Mouse (Mus musculus): Measurements from ENCODE around the gene Wsb2. TPM values are rescaled to one million over a fixed set of nuclear protein-coding genes. Genes with fewer than 3 reads are reported as not detected.

Gene Wsb2
- polyA plus RNA-seq, 1 experiment = 29.6 TPM

- H3K4me1 ChIP-seq = peaks cover 22% of the 10 kb centered on the region
- no peak overlapping the region for H3K4me3 ChIP-seq (replicated peaks)
- H3K36me3 ChIP-seq (replicated peaks; ENCODE audit: low read length) = peaks cover 92% of the 10 kb centered on the region
- TF ChIP-seq FLI1 (IDR thresholded peaks at IDR 0.05; ENCODE audit: low read length) = no peak
- TF ChIP-seq GATA1 (IDR thresholded peaks at IDR 0.05; ENCODE audit: borderline replicate concordance, low read length) = no peak
- no peaks in the 10 kb centered on the region for H3K9me3 ChIP-seq
- H3K27me3 ChIP-seq (replicated peaks) = no peaks in the 10 kb centered on the region
Measured at GRCm38 (mm10) chr5:117381785-117382184, 24.7 kb downstream of the Wsb2 start.

DNA sequence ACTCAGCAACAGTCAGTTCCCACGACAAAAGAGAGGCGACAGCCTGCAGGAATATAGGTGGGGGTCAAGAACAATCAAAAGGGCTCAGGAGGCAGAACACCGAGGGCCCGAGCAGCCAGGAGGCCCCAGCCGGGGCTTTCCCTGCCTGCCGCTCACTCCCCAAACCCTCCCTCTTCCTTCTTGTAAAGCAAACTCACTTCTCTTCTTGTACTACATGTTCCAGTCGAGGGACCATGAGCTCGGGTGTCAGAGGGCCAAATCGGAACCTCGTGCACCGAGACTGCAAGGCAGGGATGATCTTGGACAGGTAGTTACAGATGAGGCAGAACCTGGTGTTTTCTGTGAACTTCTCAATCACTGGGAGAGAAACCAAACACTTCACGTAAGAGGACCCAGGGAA is 26.1 kb downstream of the Wsb2 start:
- Histone ChIP-seq H3K9me3 (no peaks in the 10 kb centered on the region), H3K4me3 (replicated peaks) (no peak overlapping the region), H3K27me3 (replicated peaks) (no peaks in the 10 kb centered on the region), H3K4me1 (peaks cover 36% of the 10 kb centered on the region), H3K36me3 (replicated peaks; ENCODE audit: low read length) (peaks cover 92% of the 10 kb centered on the region)
- TF ChIP-seq FLI1 (IDR thresholded peaks at IDR 0.05; ENCODE audit: low read length) (no peak), GATA1 (IDR thresholded peaks at IDR 0.05; ENCODE audit: borderline replicate concordance, low read length) (no peak)

DNA sequence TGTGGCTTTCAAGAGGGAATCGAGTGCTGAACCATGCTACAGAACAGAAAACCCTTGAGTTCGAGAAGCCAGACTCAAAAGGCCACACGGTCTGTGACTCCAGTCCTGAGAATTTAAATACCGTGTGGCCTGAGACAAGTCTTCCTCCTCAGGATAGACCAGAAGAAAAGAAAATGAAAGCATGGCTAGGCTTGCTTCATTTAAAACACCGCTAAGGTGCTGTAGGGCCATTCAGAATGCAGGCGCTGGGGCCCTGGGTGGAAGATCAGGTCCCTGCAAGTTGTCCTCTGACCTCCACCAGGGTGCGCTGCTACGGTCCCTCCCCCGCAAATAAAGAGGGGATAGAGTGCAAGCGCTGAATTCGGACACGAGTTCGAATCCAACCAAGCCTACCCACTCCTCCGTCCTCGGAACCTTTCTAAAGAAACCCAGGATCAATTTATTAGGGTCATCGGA is 31.2 kb downstream of the Wsb2 start:
- TF ChIP-seq FLI1 (IDR thresholded peaks at IDR 0.05; ENCODE audit: low read length) (no peak), GATA1 (IDR thresholded peaks at IDR 0.05; ENCODE audit: borderline replicate concordance, low read length) (no peak)
- Histone ChIP-seq H3K27me3 (replicated peaks) (no peaks in the 10 kb centered on the region), H3K4me3 (replicated peaks) (peak overlapping the region; percentile 94)

GRCm38 (mm10) chr5:117388877-117389276 is 31.8 kb downstream of the Wsb2 start, which contains the start of gene Rfc5:
TSS of gene Rfc5 (minus strand) at chr5:117389047.
- peak; percentile 29; the same call in 1 of the 2 replicates for TF ChIP-seq FLI1 (IDR thresholded peaks at IDR 0.05; ENCODE audit: low read length)
- TF ChIP-seq GATA1 (IDR thresholded peaks at IDR 0.05; ENCODE audit: borderline replicate concordance, low read length) = no peak

More for the DNA sequence above, 31.2 kb downstream of the Wsb2 start:
- peaks cover 46% of the 10 kb centered on the region for H3K36me3 ChIP-seq (replicated peaks; ENCODE audit: low read length)
- H3K9me3 ChIP-seq = peaks cover 20% of the 10 kb centered on the region
- H3K4me1 ChIP-seq = peaks cover 33% of the 10 kb centered on the region

GRCm38 (mm10) chr5:117390895-117391294 is 33.8 kb downstream of the Wsb2 start:
- Histone ChIP-seq H3K4me1 (peaks cover 30% of the 10 kb centered on the region), H3K9me3 (peaks cover 33% of the 10 kb centered on the region), H3K27me3 (replicated peaks) (peaks cover 2% of the 10 kb centered on the region), H3K36me3 (replicated peaks; ENCODE audit: low read length) (peaks cover 20% of the 10 kb centered on the region), H3K4me3 (replicated peaks) (peak overlapping the region; percentile 50)
- TF ChIP-seq FLI1 (IDR thresholded peaks at IDR 0.05; ENCODE audit: low read length) (no peak), GATA1 (IDR thresholded peaks at IDR 0.05; ENCODE audit: borderline replicate concordance, low read length) (no peak)

More at GRCm38 (mm10) chr5:117388877-117389276, 31.8 kb downstream of the Wsb2 start, which contains the start of gene Rfc5:
- H3K4me1 ChIP-seq = peaks cover 30% of the 10 kb centered on the region
- peak within 1 kb of the TSS; percentile 94 for H3K4me3 ChIP-seq (replicated peaks)
- peaks cover 40% of the 10 kb centered on the region for H3K36me3 ChIP-seq (replicated peaks; ENCODE audit: low read length)
- H3K9me3 ChIP-seq = peaks cover 24% of the 10 kb centered on the region
- no peaks in the 10 kb centered on the region for H3K27me3 ChIP-seq (replicated peaks)

- H3K36me3 ChIP-seq (replicated peaks; ENCODE audit: low read length) = peaks cover 3% of the 10 kb centered on the region
- peaks cover 2% of the 10 kb centered on the region for H3K27me3 ChIP-seq (replicated peaks)
- TF ChIP-seq GATA1 (IDR thresholded peaks at IDR 0.05; ENCODE audit: borderline replicate concordance, low read length) (no peak), FLI1 (IDR thresholded peaks at IDR 0.05; ENCODE audit: low read length) (no peak)
- H3K4me3 ChIP-seq (replicated peaks) = no peak overlapping the region
- H3K4me1 ChIP-seq = peaks cover 12% of the 10 kb centered on the region
- peaks cover 36% of the 10 kb centered on the region for H3K9me3 ChIP-seq
Measured at GRCm38 (mm10) chr5:117395834-117396233, 38.7 kb downstream of the Wsb2 start.

- peaks cover 9% of the 10 kb centered on the region for H3K4me1 ChIP-seq
Measured at GRCm38 (mm10) chr5:117396596-117397014, 39.5 kb downstream of the Wsb2 start.

GRCm38 (mm10) chr5:117397371-117397770 is 40.3 kb downstream of the Wsb2 start:
- no peak for TF ChIP-seq GATA1 (IDR thresholded peaks at IDR 0.05; ENCODE audit: borderline replicate concordance, low read length)
- no peak for TF ChIP-seq FLI1 (IDR thresholded peaks at IDR 0.05; ENCODE audit: low read length)
- no peak overlapping the region for H3K4me3 ChIP-seq (replicated peaks)
- H3K27me3 ChIP-seq (replicated peaks) = peaks cover 2% of the 10 kb centered on the region
- H3K4me1 ChIP-seq = peaks cover 9% of the 10 kb centered on the region
- peaks cover 3% of the 10 kb centered on the region for H3K36me3 ChIP-seq (replicated peaks; ENCODE audit: low read length)
- peaks cover 28% of the 10 kb centered on the region for H3K9me3 ChIP-seq

More at GRCm38 (mm10) chr5:117396596-117397014, 39.5 kb downstream of the Wsb2 start:
- Histone ChIP-seq H3K4me3 (replicated peaks) (no peak overlapping the region), H3K9me3 (peaks cover 36% of the 10 kb centered on the region), H3K36me3 (replicated peaks; ENCODE audit: low read length) (peaks cover 3% of the 10 kb centered on the region), H3K27me3 (replicated peaks) (peaks cover 2% of the 10 kb centered on the region)
- no peak for TF ChIP-seq GATA1 (IDR thresholded peaks at IDR 0.05; ENCODE audit: borderline replicate concordance, low read length)
- no peak for TF ChIP-seq FLI1 (IDR thresholded peaks at IDR 0.05; ENCODE audit: low read length)

DNA sequence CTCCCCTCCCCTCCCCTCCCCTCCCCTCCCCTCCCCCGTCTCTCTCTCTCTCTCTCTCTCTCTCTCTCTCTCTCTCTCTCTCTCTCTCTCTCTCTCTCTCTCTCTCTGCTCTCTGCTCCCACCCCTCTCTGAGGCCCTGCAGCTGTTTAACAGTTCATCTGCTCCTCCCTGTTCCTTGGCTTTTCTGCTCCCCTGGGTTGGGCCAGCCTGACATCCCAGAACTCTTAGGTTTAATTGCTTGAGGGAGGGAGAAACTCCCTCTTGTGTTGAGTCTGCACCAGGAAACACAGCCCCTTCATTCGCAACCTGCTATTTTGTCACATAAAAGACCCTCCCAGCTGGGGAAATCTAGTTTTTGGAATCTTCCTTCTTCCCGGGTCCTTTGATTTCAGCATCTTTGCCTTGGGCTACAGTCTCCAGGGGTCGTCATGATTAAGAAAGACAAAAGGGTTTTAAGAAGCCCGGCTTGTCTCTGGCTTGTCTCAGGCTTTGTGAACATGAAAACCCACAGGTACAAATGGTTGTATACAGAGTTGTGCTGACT is 41.0 kb downstream of the Wsb2 start:
- Histone ChIP-seq H3K9me3 (peaks cover 28% of the 10 kb centered on the region), H3K27me3 (replicated peaks) (peaks cover 9% of the 10 kb centered on the region), H3K36me3 (replicated peaks; ENCODE audit: low read length) (no peaks in the 10 kb centered on the region), H3K4me3 (replicated peaks) (no peak overlapping the region), H3K4me1 (peaks cover 9% of the 10 kb centered on the region)
- TF ChIP-seq GATA1 (IDR thresholded peaks at IDR 0.05; ENCODE audit: borderline replicate concordance, low read length) (no peak), FLI1 (IDR thresholded peaks at IDR 0.05; ENCODE audit: low read length) (no peak)

GRCm38 (mm10) chr5:117399281-117399680 is 42.2 kb downstream of the Wsb2 start:
- Histone ChIP-seq H3K27me3 (replicated peaks) (peaks cover 10% of the 10 kb centered on the region), H3K4me1 (peaks cover 9% of the 10 kb centered on the region), H3K4me3 (replicated peaks) (no peak overlapping the region), H3K9me3 (peaks cover 18% of the 10 kb centered on the region), H3K36me3 (replicated peaks; ENCODE audit: low read length) (no peaks in the 10 kb centered on the region)
- TF ChIP-seq FLI1 (IDR thresholded peaks at IDR 0.05; ENCODE audit: low read length) (no peak), GATA1 (IDR thresholded peaks at IDR 0.05; ENCODE audit: borderline replicate concordance, low read length) (no peak)

Measured in megakaryocyte, embryonic 14.5 days (primary cell).